Mouse (Mus musculus): ENCODE measurements at regions not wholly inside any gene's neighbourhood (a gene's known extent, or its start where the extent isn't known, plus 50 kb on each side); places are given as distances from the start of the nearest gene placed in this dataset.

- TF ChIP-seq CTCF (IDR thresholded peaks at IDR 0.05; ENCODE audit: insufficient read depth, low read length): no peak
- TF ChIP-seq POLR2A (IDR thresholded peaks at IDR 0.05; ENCODE audit: borderline replicate concordance, extremely low read depth, low read depth, low read length): no peak
Observed at GRCm38 (mm10) chr8:10807040-10807439, 201.2 kb downstream of the Irs2 start.

All from lung, adult 2 months (tissue).